Mouse (Mus musculus) E14TG2a.4 (cell line): ENCODE measurements around the gene Rab5b.

Source experiments
- CTCF ChIP-seq: conservative IDR thresholded peaks from 2 replicates; pipeline ENCODE4 v1.5.1; 2014; ENCODE audit warnings: low read length
- NANOG ChIP-seq: IDR thresholded peaks from 2 replicates; pipeline ENCODE4 v1.6.1; 2014; ENCODE audit warnings: borderline replicate concordance, low read length, mixed read lengths
- POU5F1 ChIP-seq: IDR thresholded peaks from 2 replicates; pipeline ENCODE4 v1.6.1; 2014; ENCODE audit warnings: low read length, borderline replicate concordance

DNA sequence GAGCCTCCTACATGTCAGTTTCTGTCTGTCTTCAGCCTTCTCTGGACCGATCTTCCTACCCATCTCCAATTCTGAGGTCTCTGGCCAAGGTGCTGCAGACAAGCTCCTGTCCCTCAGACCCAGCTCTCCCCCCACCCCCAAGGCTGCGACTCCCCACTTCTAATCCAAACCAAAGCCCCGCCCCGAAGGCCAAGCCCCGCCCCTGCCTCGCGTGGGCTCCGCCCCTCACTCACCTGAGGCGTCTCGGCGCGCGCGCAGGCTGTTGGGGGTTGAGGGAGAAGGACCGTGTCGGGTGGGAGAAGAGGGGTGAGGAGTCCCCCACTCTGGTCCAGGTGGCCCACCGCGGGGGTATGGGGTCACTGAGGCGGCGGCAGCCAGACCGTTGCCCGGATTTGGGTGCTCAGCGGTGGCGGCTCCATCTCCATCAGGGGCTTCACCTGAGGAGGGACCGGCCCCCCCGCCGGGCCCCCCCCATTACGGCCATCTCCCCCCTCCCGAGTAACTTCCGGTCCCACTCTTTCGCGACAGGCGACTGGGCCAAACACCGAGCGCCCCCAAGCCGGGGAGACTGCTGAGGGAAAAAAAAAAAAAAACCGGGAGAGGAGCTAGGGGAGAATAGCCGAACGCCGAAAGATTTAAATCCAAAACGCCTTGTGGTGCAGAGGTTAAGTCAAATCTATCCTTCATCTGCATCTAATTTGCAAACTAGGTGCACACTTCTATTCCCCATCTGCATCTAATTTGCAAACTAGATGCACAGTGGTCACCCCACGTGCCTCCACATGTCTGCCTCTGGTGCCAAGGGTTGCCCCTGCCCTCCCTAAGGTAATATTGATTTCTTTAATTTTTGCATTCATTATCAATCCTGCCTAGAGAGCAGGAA lies 27.0 kb downstream of the Rab5b start:
- no peak for TF ChIP-seq CTCF
- TF ChIP-seq NANOG: no peak
- no peak for TF ChIP-seq POU5F1
